Mouse (Mus musculus) liver, postnatal 0 days (tissue): ENCODE measurements around the gene Cnga3. TPM values are rescaled to one million over a fixed set of nuclear protein-coding genes. Genes with fewer than 3 reads are reported as not detected.
A peak's percentile ranks its signal among the peaks of the same experiment; 100 is the strongest.

ENCODE experiments used
- ATAC-seq: fragments of 200-750 bp; cut with Nextera tagmentation; 2 replicates; pipeline ENCODE4 v1.8.0; 2017; ENCODE audit warnings: mild to moderate bottlenecking, moderate library complexity
- DNase-seq: peaks from one replicate; pipeline ENCODE4 v3.0.0-alpha.2; 2016
- H3K27ac ChIP-seq: fragments of 300-500 bp; sonication (generic); 2 replicates; pipeline ENCODE4 v1.5.1; 2014; ENCODE audit warnings: antibody characterized with exemption, moderate library complexity, mild to moderate bottlenecking, low read depth
- H3K27me3 ChIP-seq: fragments of 300-500 bp; sonication (generic); 2 replicates; pipeline ENCODE4 v1.6.1; 2014; ENCODE audit warnings: low read length, control low read depth, mixed read lengths; ENCODE audit not compliant: insufficient read depth
- H3K36me3 ChIP-seq: fragments of 300-500 bp; sonication (generic); replicated peaks from 2 replicates; pipeline ENCODE4 v1.6.1; 2014; ENCODE audit warnings: mild to moderate bottlenecking, control low read depth, low read length, moderate library complexity, mixed read lengths; ENCODE audit not compliant: insufficient read depth
- H3K4me1 ChIP-seq: fragments of 300-500 bp; sonication (generic); 2 replicates; pipeline ENCODE4 v1.6.1; 2014; ENCODE audit warnings: antibody characterized with exemption, mild to moderate bottlenecking, control low read depth; ENCODE audit not compliant: insufficient read depth
- H3K4me2 ChIP-seq: fragments of 300-500 bp; sonication (generic); 2 replicates; pipeline ENCODE4 v1.6.1; 2014; ENCODE audit warnings: low read depth, mild to moderate bottlenecking, low read length, moderate library complexity, mixed read lengths
- H3K4me3 ChIP-seq: fragments of 300-500 bp; sonication (generic); 2 replicates; pipeline ENCODE4 v1.5.1; 2014; ENCODE audit warnings: low read depth, low read length
- H3K9ac ChIP-seq: fragments of 300-500 bp; sonication (generic); replicated peaks from 2 replicates; pipeline ENCODE4 v1.6.1; 2014; ENCODE audit warnings: mild to moderate bottlenecking, moderate library complexity
- H3K9me3 ChIP-seq: fragments of 300-500 bp; sonication (generic); 2 replicates; pipeline ENCODE4 v1.6.1; 2016; ENCODE audit warnings: mild to moderate bottlenecking, control low read depth, low read length, mixed read lengths
- CTCF ChIP-seq: sonication (generic); IDR thresholded peaks from 2 replicates; pipeline ENCODE4 v1.5.1; 2016; ENCODE audit warnings: antibody characterized with exemption, low read depth
- EP300 ChIP-seq: IDR thresholded peaks from 2 replicates; pipeline ENCODE4 v1.6.1; 2016; ENCODE audit warnings: antibody characterized with exemption, low read depth, mild to moderate bottlenecking
- WGBS: fragments of 180-500 bp; shearing (Covaris S2); extraction: QIAGEN DNeasy Blood & Tissue Kit; methylation state at CpG from one replicate; pipeline ENCODE4 v1.1.7; 2014; ENCODE audit not compliant: insufficient replicate concordance; 5-methylcytosine and 5-hydroxymethylcytosine counted together
- polyA plus RNA-seq: library from polyadenylated mRNA; unstranded; fragments of >200 nt; fragmentation: Nextera tagmentation; extraction: Ambion mirVana; gene quantifications from 2 replicates; pipeline ENCODE4 v1.2.1, GENCODE M21; 2015

The Cnga3 gene
- not detected in 2 replicates for polyA plus RNA-seq

DNA sequence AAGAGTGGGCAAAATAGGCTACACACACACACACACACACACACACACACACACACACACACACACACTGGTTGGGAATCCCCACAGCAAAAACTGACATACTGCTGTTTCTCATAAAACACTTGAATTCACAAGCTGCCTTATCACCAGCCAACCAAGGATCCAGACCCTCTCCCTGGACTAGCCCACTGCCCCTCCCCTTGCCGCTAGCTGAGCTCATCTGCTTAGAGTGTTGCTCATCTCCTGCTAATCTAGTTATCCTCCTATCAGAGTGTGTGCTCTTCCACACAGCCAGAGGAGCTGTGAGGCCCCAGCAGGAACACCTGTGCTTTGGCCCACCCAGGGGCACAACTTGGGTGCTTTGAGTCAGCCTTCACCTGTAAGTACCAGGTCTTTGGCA lies at the start of gene Cnga3:
Gene Cnga3 (plus strand): TSS at position 291 of the 400 bp plus-strand sequence.
- 42% methylated on average over 1 of the region's 1 CpGs for WGBS
- DNase-seq, result no peak
- no peak for ATAC-seq

DNA sequence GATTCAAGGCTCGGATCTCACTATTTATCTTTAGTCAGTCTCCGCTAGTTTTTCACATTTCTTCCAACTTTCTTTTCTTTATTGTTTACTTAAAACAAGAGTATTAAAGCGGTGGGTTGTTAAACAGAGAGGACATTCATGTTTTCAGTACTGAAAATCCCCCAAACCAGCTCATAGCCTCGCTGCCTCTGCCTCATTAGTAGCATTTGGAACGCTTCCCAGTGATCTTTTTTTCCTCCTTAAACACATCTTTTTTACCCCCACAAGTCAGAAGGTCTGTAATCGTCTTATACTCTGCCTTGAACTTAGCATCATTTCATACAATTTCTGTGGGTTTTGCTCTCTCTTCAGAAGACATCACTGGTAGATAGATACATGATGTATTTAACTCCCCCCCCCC lies 48.2 kb upstream of the Cnga3 start:
- no peak overlapping the region for H3K4me3 ChIP-seq
- no peak for TF ChIP-seq CTCF
- TF ChIP-seq EP300, result no peak
- no peak overlapping the region for H3K27ac ChIP-seq
- H3K36me3 ChIP-seq, result no peaks in the 10 kb centered on the region
- DNase-seq (no peak), ATAC-seq (no peak)
- H3K4me2 ChIP-seq, result no peak overlapping the region
- H3K9ac ChIP-seq, result no peak overlapping the region
- WGBS, result 68% methylated on average over 6 of the region's 6 CpGs
- no peaks in the 10 kb centered on the region for H3K4me1 ChIP-seq
- peaks cover under 1% of the 10 kb centered on the region for H3K9me3 ChIP-seq
- H3K27me3 ChIP-seq, result no peaks in the 10 kb centered on the region

More for the DNA sequence above, at the start of gene Cnga3:
- H3K4me3 ChIP-seq, result no peak within 1 kb of the TSS
- no peaks in the 10 kb centered on the region for H3K36me3 ChIP-seq
- no peak within 1 kb of the TSS for H3K4me2 ChIP-seq
- no peak within 1 kb of the TSS for H3K27ac ChIP-seq
- no peak for TF ChIP-seq EP300
- no peak for TF ChIP-seq CTCF
- H3K4me1 ChIP-seq, result no peaks in the 10 kb centered on the region
- no peaks in the 10 kb centered on the region for H3K9me3 ChIP-seq
- 0 out of 2 replicates have a peak, but pooled peaks cover 6% of the 10 kb centered on the region for H3K27me3 ChIP-seq
- no peak within 1 kb of the TSS for H3K9ac ChIP-seq

- Histone ChIP-seq H3K4me2 (no peak overlapping the region), H3K27ac (no peak overlapping the region), H3K9me3 (no peaks in the 10 kb centered on the region), H3K9ac (no peak overlapping the region), H3K4me3 (no peak overlapping the region), H3K4me1 (no peaks in the 10 kb centered on the region), H3K36me3 (no peaks in the 10 kb centered on the region), H3K27me3 (no peaks in the 10 kb centered on the region)
- TF ChIP-seq CTCF (no peak), EP300 (no peak)
- DNase-seq (no peak), ATAC-seq (no peak)
- WGBS, result 74% methylated on average over 7 of the region's 7 CpGs
Measured at GRCm38 (mm10) chr1:37167918-37168317, 46.3 kb upstream of the Cnga3 start.

GRCm38 (mm10) chr1:37177874-37178273 lies 36.4 kb upstream of the Cnga3 start:
- TF ChIP-seq EP300 (no peak), CTCF (peak; percentile 26)

GRCm38 (mm10) chr1:37179852-37180251 lies 34.4 kb upstream of the Cnga3 start:
- no peak for TF ChIP-seq CTCF
- WGBS, result 65% methylated on average over 5 of the region's 5 CpGs
- no peak overlapping the region for H3K27ac ChIP-seq
- no peak for ATAC-seq
- no peak overlapping the region for H3K4me2 ChIP-seq
- DNase-seq, result no peak
- H3K4me1 ChIP-seq, result no peaks in the 10 kb centered on the region
- no peak overlapping the region for H3K9ac ChIP-seq
- no peak overlapping the region for H3K4me3 ChIP-seq
- no peaks in the 10 kb centered on the region for H3K36me3 ChIP-seq
- no peaks in the 10 kb centered on the region for H3K27me3 ChIP-seq
- no peaks in the 10 kb centered on the region for H3K9me3 ChIP-seq

More at GRCm38 (mm10) chr1:37177874-37178273, 36.4 kb upstream of the Cnga3 start:
- no peak overlapping the region for H3K4me3 ChIP-seq
- no peaks in the 10 kb centered on the region for H3K9me3 ChIP-seq
- no peaks in the 10 kb centered on the region for H3K36me3 ChIP-seq
- H3K4me2 ChIP-seq, result no peak overlapping the region
- H3K27ac ChIP-seq, result no peak overlapping the region
- no peak for DNase-seq
- 85% methylated on average over 2 of the region's 2 CpGs for WGBS
- no peaks in the 10 kb centered on the region for H3K4me1 ChIP-seq
- H3K9ac ChIP-seq, result no peak overlapping the region
- no peak for ATAC-seq
- no peaks in the 10 kb centered on the region for H3K27me3 ChIP-seq

- no peak for TF ChIP-seq EP300
- TF ChIP-seq CTCF, result no peak
- WGBS, result 63% methylated on average over 6 of the region's 6 CpGs
- H3K36me3 ChIP-seq, result no peaks in the 10 kb centered on the region
Measured at GRCm38 (mm10) chr1:37187050-37187449, 27.2 kb upstream of the Cnga3 start.

GRCm38 (mm10) chr1:37194607-37195006 lies 19.6 kb upstream of the Cnga3 start:
- TF ChIP-seq EP300 (no peak), CTCF (peak; percentile 30; the same call in 1 of the 2 replicates)
- Histone ChIP-seq H3K4me3 (no peak overlapping the region), H3K4me1 (no peaks in the 10 kb centered on the region), H3K9me3 (no peaks in the 10 kb centered on the region), H3K36me3 (no peaks in the 10 kb centered on the region), H3K9ac (no peak overlapping the region), H3K27me3 (no peaks in the 10 kb centered on the region), H3K4me2 (no peak overlapping the region), H3K27ac (no peak overlapping the region)
- WGBS, result 59% methylated on average over 4 of the region's 4 CpGs
- DNase-seq, result no peak
- ATAC-seq, result no peak

More at GRCm38 (mm10) chr1:37187050-37187449, 27.2 kb upstream of the Cnga3 start:
- ATAC-seq (no peak), DNase-seq (no peak)
- Histone ChIP-seq H3K4me1 (no peaks in the 10 kb centered on the region), H3K4me2 (no peak overlapping the region), H3K9ac (no peak overlapping the region), H3K4me3 (no peak overlapping the region), H3K9me3 (no peaks in the 10 kb centered on the region), H3K27me3 (no peaks in the 10 kb centered on the region), H3K27ac (no peak overlapping the region)
